Mouse (Mus musculus): ENCODE measurements around the gene Polk.
A peak's percentile ranks its signal among the peaks of the same experiment; 100 is the strongest.

Gene Polk

GRCm38 (mm10) chr13:96465315-96465714 is 77.1 kb downstream of the Polk start:
- DNase-seq (ENCODE audit: low read depth, low spot score) = no peak

GRCm38 (mm10) chr13:96462644-96463043 is 79.7 kb downstream of the Polk start:
- no peak for DNase-seq (ENCODE audit: low read depth, low spot score)

GRCm38 (mm10) chr13:96458606-96459005 is 83.8 kb downstream of the Polk start:
- no peak for DNase-seq (ENCODE audit: low read depth, low spot score)

- DNase-seq (ENCODE audit: low read depth, low spot score) = no peak
Observed at GRCm38 (mm10) chr13:96458018-96458417, 84.4 kb downstream of the Polk start.

GRCm38 (mm10) chr13:96457566-96457965 is 84.8 kb downstream of the Polk start:
- DNase-seq (ENCODE audit: low read depth, low spot score) = no peak

- no peak for DNase-seq (ENCODE audit: low read depth, low spot score)
Observed at GRCm38 (mm10) chr13:96454288-96454687, 88.1 kb downstream of the Polk start.

- no peak for DNase-seq (ENCODE audit: low read depth, low spot score)
Observed at GRCm38 (mm10) chr13:96452621-96453020, 89.8 kb downstream of the Polk start.

GRCm38 (mm10) chr13:96451386-96452140 is 90.8 kb downstream of the Polk start:
- DNase-seq (ENCODE audit: low read depth, low spot score) = no peak

GRCm38 (mm10) chr13:96450869-96451268 is 91.5 kb downstream of the Polk start:
- DNase-seq (ENCODE audit: low read depth, low spot score) = no peak

GRCm38 (mm10) chr13:96450205-96450856 is 92.0 kb downstream of the Polk start:
- DNase-seq (ENCODE audit: low read depth, low spot score) = no peak

GRCm38 (mm10) chr13:96440436-96440835 is 101.9 kb downstream of the Polk start:
- DNase-seq (ENCODE audit: low read depth, low spot score) = no peak

- DNase-seq (ENCODE audit: low read depth, low spot score) = no peak
Observed at GRCm38 (mm10) chr13:96436921-96437320, 105.5 kb downstream of the Polk start.

- no peak for DNase-seq (ENCODE audit: low read depth, low spot score)
Observed at GRCm38 (mm10) chr13:96435793-96436192, 106.6 kb downstream of the Polk start.

GRCm38 (mm10) chr13:96434899-96435331 is 107.5 kb downstream of the Polk start:
- no peak for DNase-seq (ENCODE audit: low read depth, low spot score)

GRCm38 (mm10) chr13:96433648-96434190 is 108.7 kb downstream of the Polk start:
- DNase-seq (ENCODE audit: low read depth, low spot score) = no peak

- no peak for DNase-seq (ENCODE audit: low read depth, low spot score)
Observed at GRCm38 (mm10) chr13:96433041-96433440, 109.3 kb downstream of the Polk start.

- no peak for DNase-seq (ENCODE audit: low read depth, low spot score)
Observed at GRCm38 (mm10) chr13:96432376-96432811, 110.0 kb downstream of the Polk start.

GRCm38 (mm10) chr13:96431595-96432156 is 110.7 kb downstream of the Polk start:
- DNase-seq (ENCODE audit: low read depth, low spot score) = peak; percentile 89
